Mouse (Mus musculus): ENCODE measurements around the gene Tspoap1.

DNA sequence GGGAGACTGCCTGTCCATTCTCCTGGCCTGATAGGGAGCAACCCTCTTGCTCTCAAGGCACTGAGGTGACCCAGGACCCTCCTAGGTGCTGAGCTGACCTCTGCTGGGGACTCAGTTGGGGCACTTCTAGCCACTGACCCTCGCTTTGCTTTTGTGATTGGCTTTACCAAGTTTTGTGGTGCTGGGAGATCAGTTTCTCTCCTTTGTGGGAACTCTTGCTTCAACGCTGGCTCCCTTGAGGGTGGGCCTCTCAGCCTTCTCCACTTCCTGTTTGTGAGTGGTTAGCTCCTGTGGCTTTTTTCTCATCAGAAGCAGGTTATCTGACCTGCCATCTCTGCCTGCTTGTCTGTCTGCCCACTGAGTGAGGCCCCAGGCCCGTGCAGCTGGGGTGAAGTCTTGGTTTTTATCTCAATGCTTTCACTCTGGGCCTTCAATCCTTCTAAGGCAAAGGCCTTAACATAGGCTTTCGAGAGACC lies 8.8 kb upstream of the Tspoap1 start:
- TF ChIP-seq EP300 (IDR thresholded peaks at IDR 0.05; ENCODE audit: low read length) (no peak), HCFC1 (IDR thresholded peaks at IDR 0.05; ENCODE audit: low read depth, low read length) (no peak), SMC3 (IDR thresholded peaks at IDR 0.05; ENCODE audit: low read depth, low read length) (no peak), CTCF (conservative IDR thresholded peaks at IDR 0.05 in 1 of 2, IDR thresholded peaks at IDR 0.05 in 1 of 2; ENCODE audit: low read depth in 2 of 2, low read length in 2 of 2) (no peak), MYC (IDR thresholded peaks at IDR 0.05; ENCODE audit: low read depth, low read length) (no peak), USF1 (IDR thresholded peaks at IDR 0.05; ENCODE audit: low read depth, low read length) (no peak), JUND (conservative IDR thresholded peaks at IDR 0.05; ENCODE audit: low read depth, low read length) (no peak), PAX5 (IDR thresholded peaks at IDR 0.05; ENCODE audit: low read length) (no peak), E2F4 (IDR thresholded peaks at IDR 0.05; ENCODE audit: insufficient replicate concordance, low read depth, low read length) (no peak)

All from CH12.LX (cell line).